Mouse (Mus musculus) right cerebral cortex, adult 18-20 months (tissue): ENCODE data around the gene Ndc1.
A peak's percentile ranks its signal among the peaks of the same experiment; 100 is the strongest.
"Not testable (repeated sequence)": the region's sequence is repeated elsewhere in the genome, so short reads cannot be mapped to it uniquely, and the experiment has no call there.

Experiments
- DNase-seq: peaks from one replicate; pipeline ENCODE4 v3.0.0; 2022; ENCODE audit warnings: mixed read lengths

Ndc1 gene

GRCm38 (mm10) chr4:107367567-107368314, at the start of gene Ndc1:
Gene Ndc1, plus strand, starts transcription at chr4:107367784.
- peak; percentile 88 for DNase-seq

- DNase-seq = peak; percentile 15
These were observed 48.9 kb upstream of the Ndc1 start for GRCm38 (mm10) chr4:107318646-107319045.

- DNase-seq = no peak
These were observed 46.5 kb upstream of the Ndc1 start for GRCm38 (mm10) chr4:107321041-107321440.

GRCm38 (mm10) chr4:107323113-107323512, 44.5 kb upstream of the Ndc1 start:
- no peak for DNase-seq

- DNase-seq = no peak
These were observed 39.1 kb upstream of the Ndc1 start for GRCm38 (mm10) chr4:107328530-107328929.

- DNase-seq = no peak
These were observed 34.1 kb upstream of the Ndc1 start for GRCm38 (mm10) chr4:107333514-107333913.

GRCm38 (mm10) chr4:107336356-107336755, 31.2 kb upstream of the Ndc1 start:
- no peak for DNase-seq

GRCm38 (mm10) chr4:107337455-107337854, 30.1 kb upstream of the Ndc1 start:
- DNase-seq = no peak

GRCm38 (mm10) chr4:107341354-107341753, 26.2 kb upstream of the Ndc1 start:
- DNase-seq = no peak

- peak; percentile 39 for DNase-seq
These were observed 23.0 kb upstream of the Ndc1 start for GRCm38 (mm10) chr4:107344612-107345011.

- no peak for DNase-seq
These were observed 20.4 kb upstream of the Ndc1 start for GRCm38 (mm10) chr4:107347221-107347620.

GRCm38 (mm10) chr4:107348529-107349310, 18.9 kb upstream of the Ndc1 start:
- DNase-seq = no peak

GRCm38 (mm10) chr4:107349311-107350008, 18.1 kb upstream of the Ndc1 start:
- peak; percentile 32 for DNase-seq

GRCm38 (mm10) chr4:107351368-107351767, 16.2 kb upstream of the Ndc1 start:
- DNase-seq = no peak

- no peak for DNase-seq
These were observed 14.0 kb upstream of the Ndc1 start for GRCm38 (mm10) chr4:107353612-107354011.

GRCm38 (mm10) chr4:107354126-107354525, 13.5 kb upstream of the Ndc1 start:
- DNase-seq = no peak

- DNase-seq = no peak
These were observed 13.0 kb upstream of the Ndc1 start for GRCm38 (mm10) chr4:107354543-107354942.

GRCm38 (mm10) chr4:107357172-107357571, 10.4 kb upstream of the Ndc1 start:
- not testable (repeated sequence) for DNase-seq

- no peak for DNase-seq
These were observed 9.1 kb upstream of the Ndc1 start for GRCm38 (mm10) chr4:107358460-107358859.

- no peak for DNase-seq
These were observed 7.0 kb upstream of the Ndc1 start for GRCm38 (mm10) chr4:107360457-107361145.

GRCm38 (mm10) chr4:107362755-107363154, 4.8 kb upstream of the Ndc1 start:
- DNase-seq = no peak

- DNase-seq = no peak
These were observed 4.0 kb upstream of the Ndc1 start for GRCm38 (mm10) chr4:107363573-107363972.

- no peak for DNase-seq
These were observed 3.4 kb upstream of the Ndc1 start for GRCm38 (mm10) chr4:107364190-107364639.
